ENCODE assay signal across 8 mouse cellular contexts in the genomic region with DNA sequence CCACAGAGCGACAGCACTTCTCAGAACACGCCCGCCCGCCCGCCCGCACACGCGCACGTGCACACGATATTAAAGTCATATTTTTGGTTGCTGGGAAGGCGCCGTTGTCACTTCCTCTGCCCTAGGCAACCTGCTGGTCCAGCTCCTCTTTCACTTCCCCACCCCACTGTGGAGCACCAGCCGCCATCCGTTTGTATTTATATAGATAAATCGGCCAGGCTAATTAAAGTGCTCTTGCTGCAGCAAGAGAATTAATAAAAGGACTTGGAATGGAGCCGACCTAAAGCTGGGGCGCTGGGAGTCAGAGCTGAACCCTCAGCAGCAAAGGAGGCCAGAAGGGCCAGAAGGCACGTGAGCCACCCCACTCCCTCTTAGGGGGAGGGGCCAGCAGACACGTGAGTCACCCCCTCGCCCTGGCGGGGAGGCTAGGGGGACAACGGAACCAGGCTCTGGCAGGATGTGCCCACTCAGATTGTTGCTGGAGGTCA.
DNase-seq lines count a peak whose midpoint lies in the region; ATAC-seq and TF ChIP-seq lines count a peak whose summit lies in the region.

No protein-coding gene starts in this region.

- H3K4me1 ChIP-seq in liver, embryonic 15.5 days (replicated peaks) = 0 out of 2 replicates have a peak, but pooled peaks cover 3% of the 10 kb centered on the region
- no peaks in the 10 kb centered on the region for H3K4me1 ChIP-seq in forebrain, postnatal 0 days (ENCODE audit: insufficient read depth)

- H3K36me3 ChIP-seq in liver, embryonic 15.5 days (replicated peaks) = no peaks in the 10 kb centered on the region
- no peaks in the 10 kb centered on the region for H3K36me3 ChIP-seq in forebrain, postnatal 0 days (ENCODE audit: insufficient read depth)

- no peak overlapping the region for H3K9ac ChIP-seq in liver, embryonic 15.5 days
- H3K9ac ChIP-seq in forebrain, postnatal 0 days = no peak overlapping the region

- peak; percentile 22 for DNase-seq in kidney, adult 9 months
- DNase-seq in kidney, adult 18-20 months = no peak
- peak; percentile 90 for DNase-seq in A20 (ENCODE audit: low read depth, low spot score)
- DNase-seq in c-Kit-positive CD71-negative TER-119-negative erythroid progenitor cells, embryonic 14.5 days (ENCODE audit: low read depth) = peak; percentile 17
- no peak for DNase-seq in forebrain, postnatal 0 days
- no peak for DNase-seq in ovary, postnatal 14 days (ENCODE audit: low spot score)
- no peak for DNase-seq in layer of hippocampus, postnatal 10 days (ENCODE audit: low spot score in 2 of 2)

- no peak overlapping the region for H3K27ac ChIP-seq in liver, embryonic 15.5 days (replicated peaks)
- no peak overlapping the region for H3K27ac ChIP-seq in forebrain, postnatal 0 days (ENCODE audit: low read depth, low read length)

- ATAC-seq in liver, embryonic 15.5 days (ENCODE audit: insufficient read depth) = no peak
- no peak for ATAC-seq in forebrain, postnatal 0 days

- no peak for TF ChIP-seq CTCF in forebrain, postnatal 0 days (IDR thresholded peaks at IDR 0.05; ENCODE audit: low read depth)

- no peaks in the 10 kb centered on the region for H3K9me3 ChIP-seq in liver, embryonic 15.5 days (replicated peaks)
- H3K9me3 ChIP-seq in forebrain, postnatal 0 days (ENCODE audit: low read length) = no peaks in the 10 kb centered on the region

- no peaks in the 10 kb centered on the region for H3K27me3 ChIP-seq in liver, embryonic 15.5 days
- H3K27me3 ChIP-seq in forebrain, postnatal 0 days (ENCODE audit: insufficient read depth, low read length) = no peaks in the 10 kb centered on the region

- peak overlapping the region; percentile 15 for H3K4me2 ChIP-seq in liver, embryonic 15.5 days
- H3K4me2 ChIP-seq in forebrain, postnatal 0 days (ENCODE audit: low read depth) = no peak overlapping the region

- H3K4me3 ChIP-seq in liver, embryonic 15.5 days (replicated peaks) = no peak overlapping the region
- no peak overlapping the region for H3K4me3 ChIP-seq in forebrain, postnatal 0 days (ENCODE audit: low read depth, low read length)

- WGBS in liver, embryonic 15.5 days (ENCODE audit: insufficient replicate concordance) = 23% methylated on average over 22 of the region's 22 CpGs
- WGBS in forebrain, postnatal 0 days = 51% methylated on average over 22 of the region's 22 CpGs

Comparison
In these comparisons a context has a peak if more than half of its experiments do, and no peak if none do; other contexts are left out.
1. DNase-seq: peak in kidney, adult 9 months (single experiment), A20 (single experiment) and c-Kit-positive CD71-negative TER-119-negative erythroid progenitor cells, embryonic 14.5 days (single experiment); none in kidney, adult 18-20 months (single experiment), forebrain, postnatal 0 days (single experiment), ovary, postnatal 14 days (single experiment) and layer of hippocampus, postnatal 10 days (0 of 2).